ENCODE assay signal across 9 mouse cellular contexts in genomic region chr11:85313361-85313760, GRCm38 (mm10). TPM values are rescaled to one million over a fixed set of nuclear protein-coding genes. Genes with fewer than 3 reads are reported as not detected.
DNase-seq lines count a peak whose midpoint lies in the region; ATAC-seq lines count a peak whose summit lies in the region.
"Had no signal": no experiment of that assay in that cellular context is flagged by ENCODE, and none has a peak within 500 bp of the region (broad histone marks: within the 10 kb centered on the region; RNA-seq: fewer than 3 reads in every experiment).

No protein-coding gene starts in this region.

- no peaks in the 10 kb centered on the region for H3K27me3 ChIP-seq in kidney, embryonic 15.5 days
- H3K27me3 ChIP-seq in embryonic facial prominence, embryonic 14.5 days (replicated peaks; ENCODE audit: control insufficient read depth, insufficient read depth, low read length): no peaks in the 10 kb centered on the region
- H3K27me3 ChIP-seq in hindbrain, embryonic 16.5 days (replicated peaks; ENCODE audit: control insufficient read depth, insufficient read depth, low read length): no peaks in the 10 kb centered on the region
- H3K27me3 ChIP-seq in midbrain, embryonic 14.5 days (ENCODE audit: control insufficient read depth, insufficient read depth, low read length): no peaks in the 10 kb centered on the region

- peaks cover 13% of the 10 kb centered on the region for H3K36me3 ChIP-seq in kidney, embryonic 15.5 days
- H3K36me3 ChIP-seq in embryonic facial prominence, embryonic 14.5 days (ENCODE audit: control insufficient read depth, insufficient read depth, low read length): peaks cover 15% of the 10 kb centered on the region; the same call in 1 of the 2 replicates
- H3K36me3 ChIP-seq in hindbrain, embryonic 16.5 days (ENCODE audit: control insufficient read depth, insufficient read depth, low read length): no peaks in the 10 kb centered on the region
- peaks cover 4% of the 10 kb centered on the region; the same call in 1 of the 2 replicates for H3K36me3 ChIP-seq in midbrain, embryonic 14.5 days (ENCODE audit: control insufficient read depth, insufficient read depth, low read length)

- H3K9ac ChIP-seq in kidney, embryonic 15.5 days: peak overlapping the region; percentile 14; the same call in 1 of the 2 replicates
- peak overlapping the region; percentile 32; the same call in 1 of the 2 replicates for H3K9ac ChIP-seq in embryonic facial prominence, embryonic 14.5 days (ENCODE audit: low read depth, low read length)
- H3K9ac ChIP-seq in hindbrain, embryonic 16.5 days (ENCODE audit: low read depth, low read length): no peak overlapping the region
- peak overlapping the region; percentile 26; the same call in 1 of the 2 replicates for H3K9ac ChIP-seq in midbrain, embryonic 14.5 days (replicated peaks; ENCODE audit: low read length)

- ATAC-seq in kidney, embryonic 15.5 days (replicated peaks; ENCODE audit: low FRiP score): no peak
- ATAC-seq in embryonic facial prominence, embryonic 14.5 days (ENCODE audit: low read depth): no peak
- no peak for ATAC-seq in hindbrain, embryonic 16.5 days
- ATAC-seq in midbrain, embryonic 14.5 days (ENCODE audit: low FRiP score, low TSS enrichment): no peak

- peak overlapping the region; percentile 87 for H3K4me2 ChIP-seq in kidney, embryonic 15.5 days
- H3K4me2 ChIP-seq in embryonic facial prominence, embryonic 14.5 days (ENCODE audit: low read depth, low read length): peak overlapping the region; percentile 58
- peak overlapping the region; percentile 65 for H3K4me2 ChIP-seq in hindbrain, embryonic 16.5 days (ENCODE audit: low read length)
- peak overlapping the region; percentile 63 for H3K4me2 ChIP-seq in midbrain, embryonic 14.5 days (ENCODE audit: low read length)

- H3K4me3 ChIP-seq in kidney, embryonic 15.5 days (replicated peaks): peak overlapping the region; percentile 99
- peak overlapping the region; percentile 95 for H3K4me3 ChIP-seq in embryonic facial prominence, embryonic 14.5 days (ENCODE audit: low read depth, low read length)
- H3K4me3 ChIP-seq in hindbrain, embryonic 16.5 days (ENCODE audit: low read length): peak overlapping the region; percentile 99
- H3K4me3 ChIP-seq in midbrain, embryonic 14.5 days (replicated peaks; ENCODE audit: low read depth, low read length): peak overlapping the region; percentile 91

- peaks cover 26% of the 10 kb centered on the region for H3K4me1 ChIP-seq in kidney, embryonic 15.5 days
- H3K4me1 ChIP-seq in embryonic facial prominence, embryonic 14.5 days (ENCODE audit: control insufficient read depth, insufficient read depth, low read length): peaks cover 9% of the 10 kb centered on the region
- H3K4me1 ChIP-seq in hindbrain, embryonic 16.5 days (ENCODE audit: control insufficient read depth, insufficient read depth, low read depth, low read length): peaks cover 20% of the 10 kb centered on the region
- peaks cover 16% of the 10 kb centered on the region for H3K4me1 ChIP-seq in midbrain, embryonic 14.5 days (ENCODE audit: control insufficient read depth, insufficient read depth, low read length)

- no peak overlapping the region for H3K27ac ChIP-seq in kidney, embryonic 15.5 days
- H3K27ac ChIP-seq in embryonic facial prominence, embryonic 14.5 days (replicated peaks; ENCODE audit: low read depth, low read length): peak overlapping the region; percentile 44
- H3K27ac ChIP-seq in hindbrain, embryonic 16.5 days (ENCODE audit: low read depth, low read length): no peak overlapping the region
- H3K27ac ChIP-seq in midbrain, embryonic 14.5 days (replicated peaks; ENCODE audit: low read depth, low read length): no peak overlapping the region
- H3K27ac ChIP-seq: macrophage had no signal

- 88% methylated on average over 3 of the region's 3 CpGs for WGBS in kidney, embryonic 15.5 days
- WGBS in embryonic facial prominence, embryonic 14.5 days: 76% methylated on average over 3 of the region's 3 CpGs
- 78% methylated on average over 3 of the region's 3 CpGs for WGBS in hindbrain, embryonic 16.5 days
- 83% methylated on average over 3 of the region's 3 CpGs for WGBS in midbrain, embryonic 14.5 days

- H3K9me3 ChIP-seq in kidney, embryonic 15.5 days (replicated peaks): no peaks in the 10 kb centered on the region
- H3K9me3 ChIP-seq in embryonic facial prominence, embryonic 14.5 days (ENCODE audit: control insufficient read depth, low read length): no peaks in the 10 kb centered on the region
- no peaks in the 10 kb centered on the region for H3K9me3 ChIP-seq in hindbrain, embryonic 16.5 days (ENCODE audit: control insufficient read depth, low read length)
- no peaks in the 10 kb centered on the region for H3K9me3 ChIP-seq in midbrain, embryonic 14.5 days (ENCODE audit: control insufficient read depth, low read length)

- DNase-seq in kidney, postnatal 25 days: no peak
- DNase-seq in embryonic facial prominence, embryonic 14.5 days (ENCODE audit: low spot score): no peak
- no peak for DNase-seq in midbrain, embryonic 14.5 days
- no peak for DNase-seq in gastrocnemius, postnatal 4 days (ENCODE audit: low spot score in 2 of 2)
- no peak for DNase-seq in cerebellum, postnatal 14 days
- DNase-seq in retina, embryonic 14.5 days (ENCODE audit: low spot score): no peak

RNA-seq across cellular contexts. Expression of gene Ppm1d, which starts 2.3 kb away (rescaled TPM):
- polyA plus RNA-seq in kidney, embryonic 15.5 days (2015; fragmentation: Nextera tagmentation; extraction: Ambion mirVana): 19.2 and 20.2 TPM in 2 replicates
- 15.9 and 17.6 TPM in 2 replicates for polyA plus RNA-seq in embryonic facial prominence, embryonic 14.5 days (2014; fragmentation: Nextera tagmentation; extraction: Ambion mirVana)
- polyA plus RNA-seq in hindbrain, embryonic 16.5 days (2015; fragmentation: Nextera tagmentation; extraction: Ambion mirVana): 13.0 and 15.6 TPM in 2 replicates
- polyA plus RNA-seq in midbrain, embryonic 14.5 days (2014; fragmentation: Nextera tagmentation; extraction: Ambion mirVana): 20.8 and 24.2 TPM in 2 replicates
- 10 to 100 TPM; 11.8 to 15.3 TPM for total RNA-seq in gastrocnemius, postnatal 4 days (2021)

RNA-seq across cellular contexts. Expression of gene Bcas3, which starts 39.6 kb away (rescaled TPM):
- 26.2 and 28.2 TPM in 2 replicates for polyA plus RNA-seq in kidney, embryonic 15.5 days (2015; fragmentation: Nextera tagmentation; extraction: Ambion mirVana)
- polyA plus RNA-seq in embryonic facial prominence, embryonic 14.5 days (2014; fragmentation: Nextera tagmentation; extraction: Ambion mirVana): 28.0 and 32.9 TPM in 2 replicates
- 29.7 and 38.7 TPM in 2 replicates for polyA plus RNA-seq in hindbrain, embryonic 16.5 days (2015; fragmentation: Nextera tagmentation; extraction: Ambion mirVana)
- polyA plus RNA-seq in midbrain, embryonic 14.5 days (2014; fragmentation: Nextera tagmentation; extraction: Ambion mirVana): 26.2 and 33.4 TPM in 2 replicates
- 10 to 100 TPM; 37.5 to 47.1 TPM for total RNA-seq in gastrocnemius, postnatal 4 days (2021)
